Mouse (Mus musculus): ENCODE measurements at regions not wholly inside any gene's neighbourhood (a gene's known extent, or its start where the extent isn't known, plus 50 kb on each side); places are given as distances from the start of the nearest gene placed in this dataset.

DNA sequence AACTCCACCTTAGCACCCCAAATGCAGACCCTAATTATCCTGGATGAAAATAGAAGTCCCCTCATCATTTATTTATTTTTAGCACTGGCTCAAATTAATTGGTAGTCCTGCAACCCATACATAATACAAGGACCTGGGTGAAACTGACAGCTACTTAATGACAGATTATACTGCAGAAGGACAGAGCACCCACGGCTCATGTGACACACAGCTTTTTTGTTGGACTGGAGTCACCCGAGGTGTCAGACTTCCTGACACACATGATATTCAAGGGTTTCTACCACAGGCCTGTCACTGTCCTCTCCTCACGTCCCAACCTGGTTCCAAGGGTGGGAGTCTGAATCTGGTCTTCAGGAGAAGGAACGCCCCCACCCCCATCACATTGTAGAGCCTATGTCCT, 156.5 kb downstream of the Kit start:
- TF ChIP-seq CTCF (IDR thresholded peaks at IDR 0.05; ENCODE audit: extremely low read depth, insufficient read length, insufficient replicate concordance, low read depth, low read length): no peak
- TF ChIP-seq POLR2A (IDR thresholded peaks at IDR 0.05; ENCODE audit: low read depth, low read length): no peak
- WGBS: 68% methylated on average over 4 of the region's 4 CpGs
- no peaks in the 10 kb centered on the region for H3K27me3 ChIP-seq (ENCODE audit: control insufficient read depth, insufficient read depth, low read length)
- H3K27ac ChIP-seq (ENCODE audit: insufficient read depth, low read depth, low read length): no peak overlapping the region
- H3K36me3 ChIP-seq (ENCODE audit: control insufficient read depth, insufficient read depth, low read length): no peaks in the 10 kb centered on the region
- no peak overlapping the region for H3K4me3 ChIP-seq (ENCODE audit: low read depth, low read length)
- H3K4me1 ChIP-seq (ENCODE audit: control insufficient read depth, insufficient read depth, insufficient read length, low read length): no peaks in the 10 kb centered on the region

DNA sequence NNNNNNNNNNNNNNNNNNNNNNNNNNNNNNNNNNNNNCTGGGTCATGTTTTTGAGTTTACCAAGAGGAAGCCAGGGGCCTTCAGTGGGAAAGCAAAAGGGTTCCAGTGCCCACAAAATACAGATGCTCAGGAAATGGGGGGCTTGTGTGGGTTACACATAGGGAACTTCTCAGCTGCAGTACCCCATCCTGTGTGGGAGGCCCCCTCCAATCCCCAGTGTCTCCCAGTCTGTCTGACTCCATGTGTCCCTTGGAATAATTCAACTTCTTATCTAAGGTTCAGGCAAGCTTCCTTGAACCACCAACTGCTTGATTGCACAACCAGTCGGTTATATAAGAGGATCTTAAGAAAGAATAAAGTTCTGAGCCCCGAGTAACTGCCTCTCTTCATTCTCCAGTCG, 156.0 kb downstream of the Kit start:
- 17% methylated on average over 3 of the region's 3 CpGs for WGBS
- Histone ChIP-seq H3K27ac (ENCODE audit: insufficient read depth, low read depth, low read length) (no peak overlapping the region), H3K4me3 (ENCODE audit: low read depth, low read length) (no peak overlapping the region), H3K4me1 (ENCODE audit: control insufficient read depth, insufficient read depth, insufficient read length, low read length) (no peaks in the 10 kb centered on the region), H3K36me3 (ENCODE audit: control insufficient read depth, insufficient read depth, low read length) (no peaks in the 10 kb centered on the region), H3K27me3 (ENCODE audit: control insufficient read depth, insufficient read depth, low read length) (no peaks in the 10 kb centered on the region)
- no peak for TF ChIP-seq POLR2A (IDR thresholded peaks at IDR 0.05; ENCODE audit: low read depth, low read length)
- no peak for TF ChIP-seq CTCF (IDR thresholded peaks at IDR 0.05; ENCODE audit: extremely low read depth, insufficient read length, insufficient replicate concordance, low read depth, low read length)

DNA sequence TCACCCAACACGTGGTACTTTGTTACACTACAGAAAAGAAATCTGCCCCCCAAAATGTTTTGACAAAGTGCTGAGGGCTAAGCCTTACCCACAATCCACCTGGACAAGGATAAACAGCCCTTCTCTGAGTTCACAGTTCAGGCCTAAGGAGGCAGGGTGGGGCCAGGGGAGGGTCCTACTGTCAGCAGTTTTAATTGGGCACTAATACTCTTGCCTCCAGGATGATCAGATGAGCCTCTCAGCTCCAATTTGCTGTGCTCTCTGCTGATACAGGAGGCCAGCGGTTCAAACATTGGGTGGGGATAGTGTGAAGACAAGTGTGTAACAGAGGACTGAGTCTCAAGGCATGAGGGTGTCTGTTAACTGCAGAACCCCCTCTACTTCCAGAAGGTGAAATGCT, 146.6 kb downstream of the Kit start:
- H3K36me3 ChIP-seq (ENCODE audit: control insufficient read depth, insufficient read depth, low read length): no peaks in the 10 kb centered on the region
- H3K27me3 ChIP-seq (ENCODE audit: control insufficient read depth, insufficient read depth, low read length): no peaks in the 10 kb centered on the region
- no peaks in the 10 kb centered on the region for H3K4me1 ChIP-seq (ENCODE audit: control insufficient read depth, insufficient read depth, insufficient read length, low read length)
- no peak overlapping the region for H3K4me3 ChIP-seq (ENCODE audit: low read depth, low read length)
- H3K27ac ChIP-seq (ENCODE audit: insufficient read depth, low read depth, low read length): no peak overlapping the region
- WGBS: 58% methylated on average over 2 of the region's 2 CpGs
- TF ChIP-seq POLR2A (IDR thresholded peaks at IDR 0.05; ENCODE audit: low read depth, low read length) (no peak), CTCF (IDR thresholded peaks at IDR 0.05; ENCODE audit: extremely low read depth, insufficient read length, insufficient replicate concordance, low read depth, low read length) (no peak)

DNA sequence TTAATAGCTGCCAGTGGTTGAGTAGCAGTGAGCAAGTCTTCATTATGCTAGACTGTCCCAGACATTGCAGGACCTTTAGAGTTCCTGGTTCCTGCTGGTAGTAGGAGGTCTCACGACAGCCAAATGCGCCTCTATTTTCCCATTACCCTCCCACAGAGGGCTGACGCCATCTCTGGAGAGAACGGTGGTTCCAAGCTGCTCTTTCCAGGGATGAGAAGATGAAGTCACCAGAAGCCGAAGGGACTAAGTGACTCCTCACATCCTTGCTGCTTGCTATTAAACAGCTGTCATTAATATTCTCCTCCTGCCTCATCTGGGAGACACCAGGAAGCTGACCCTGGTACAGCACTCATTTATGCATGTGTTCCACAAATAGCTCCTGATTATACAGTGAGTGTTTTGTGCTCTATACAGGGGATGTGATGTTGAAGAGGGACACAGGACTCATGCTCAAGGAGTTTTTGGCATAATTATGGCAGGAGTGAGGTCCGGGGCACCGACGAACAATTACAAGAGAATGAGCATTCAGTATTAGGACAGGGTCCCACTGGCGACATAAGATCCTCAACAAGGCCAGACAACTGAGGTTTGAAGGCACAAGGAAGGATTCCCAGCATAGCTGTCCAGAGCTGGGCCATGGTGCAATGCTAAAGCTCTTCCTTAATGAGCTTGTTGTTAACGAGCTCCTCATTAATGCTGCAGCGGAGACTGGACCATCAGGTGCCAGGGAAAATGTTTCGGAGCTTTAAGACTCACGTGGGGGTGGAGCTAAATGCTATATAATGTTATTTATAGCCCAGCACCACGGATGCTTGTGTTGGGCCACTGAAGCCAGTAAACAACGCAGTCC, 145.6 kb downstream of the Kit start:
- Histone ChIP-seq H3K27me3 (ENCODE audit: control insufficient read depth, insufficient read depth, low read length) (no peaks in the 10 kb centered on the region), H3K36me3 (ENCODE audit: control insufficient read depth, insufficient read depth, low read length) (no peaks in the 10 kb centered on the region), H3K4me3 (ENCODE audit: low read depth, low read length) (no peak overlapping the region), H3K27ac (ENCODE audit: insufficient read depth, low read depth, low read length) (no peak overlapping the region), H3K4me1 (ENCODE audit: control insufficient read depth, insufficient read depth, insufficient read length, low read length) (no peaks in the 10 kb centered on the region)
- 81% methylated on average over 15 of the region's 15 CpGs for WGBS
- TF ChIP-seq POLR2A (IDR thresholded peaks at IDR 0.05; ENCODE audit: low read depth, low read length): no peak
- TF ChIP-seq CTCF (IDR thresholded peaks at IDR 0.05; ENCODE audit: extremely low read depth, insufficient read length, insufficient replicate concordance, low read depth, low read length): no peak

DNA sequence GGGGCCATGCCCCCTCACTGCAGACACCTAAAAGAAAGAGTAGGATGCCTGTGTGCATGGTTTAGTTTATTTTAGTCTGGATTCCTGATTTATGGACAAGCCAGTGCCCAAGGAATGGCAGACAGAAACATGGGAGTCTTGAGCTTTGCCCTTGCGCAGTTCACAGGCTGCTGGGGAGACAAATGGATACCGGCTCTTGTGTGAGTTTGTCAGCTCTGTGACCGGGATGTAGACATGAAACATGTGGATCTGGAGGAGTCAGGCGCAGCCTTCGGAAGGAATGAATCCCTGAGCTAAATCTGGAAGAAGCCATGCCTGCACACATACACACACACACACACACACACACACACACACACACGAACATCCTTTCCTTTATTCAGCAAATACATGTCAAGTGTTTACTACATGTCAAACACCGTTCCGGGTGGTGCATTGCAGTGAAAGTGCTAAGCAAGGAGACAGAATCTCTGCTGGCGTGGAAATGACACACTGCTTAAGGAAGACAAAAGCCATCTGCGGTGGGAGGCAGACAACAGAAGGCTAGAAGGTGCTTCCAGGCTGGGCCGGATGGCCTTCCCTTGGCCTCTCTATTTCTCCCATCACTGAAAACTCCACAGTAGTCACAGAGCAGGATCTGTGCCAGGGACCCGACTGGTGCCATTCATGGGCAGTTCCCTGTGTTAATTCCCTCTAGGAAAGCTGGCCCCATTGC, 144.0 kb downstream of the Kit start:
- no peaks in the 10 kb centered on the region for H3K27me3 ChIP-seq (ENCODE audit: control insufficient read depth, insufficient read depth, low read length)
- WGBS: 65% methylated on average over 12 of the region's 12 CpGs
- TF ChIP-seq CTCF (IDR thresholded peaks at IDR 0.05; ENCODE audit: extremely low read depth, insufficient read length, insufficient replicate concordance, low read depth, low read length) (no peak), POLR2A (IDR thresholded peaks at IDR 0.05; ENCODE audit: low read depth, low read length) (no peak)
- H3K27ac ChIP-seq (ENCODE audit: insufficient read depth, low read depth, low read length): no peak overlapping the region
- H3K36me3 ChIP-seq (ENCODE audit: control insufficient read depth, insufficient read depth, low read length): no peaks in the 10 kb centered on the region
- no peak overlapping the region for H3K4me3 ChIP-seq (ENCODE audit: low read depth, low read length)
- no peaks in the 10 kb centered on the region for H3K4me1 ChIP-seq (ENCODE audit: control insufficient read depth, insufficient read depth, insufficient read length, low read length)

Data from small intestine, adult 2 months (tissue).